Mouse (Mus musculus) megakaryocyte, embryonic 14.5 days (primary cell): ENCODE results near the gene Bcl6.

ENCODE experiments used
- FLI1 ChIP-seq: IDR thresholded peaks from 2 replicates; pipeline ENCODE4 v1.6.1; 2012; ENCODE audit warnings: low read length, inconsistent platforms, mixed read lengths
- GATA1 ChIP-seq: IDR thresholded peaks from 3 replicates; pipeline ENCODE4 v1.6.1; 2012; ENCODE audit warnings: mixed read lengths, low read length, inconsistent platforms, borderline replicate concordance

DNA sequence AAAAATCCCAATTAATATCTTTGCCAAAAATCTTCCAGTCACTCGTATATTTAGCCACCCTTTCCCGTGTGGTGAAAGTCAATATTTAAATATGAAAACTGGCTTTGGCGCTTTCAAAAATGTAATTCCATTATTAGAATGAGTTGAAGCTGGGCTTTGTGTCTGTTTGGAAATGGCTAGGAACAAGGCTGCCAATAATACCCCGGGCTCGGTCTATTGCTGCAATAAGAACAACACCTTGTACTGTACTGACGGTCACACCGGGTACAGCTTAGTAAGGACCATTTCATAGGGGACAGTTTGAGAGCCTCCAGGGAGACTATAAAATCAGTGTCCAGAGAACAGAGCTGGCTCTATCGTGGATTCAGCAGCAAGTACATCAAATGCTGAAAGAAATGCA is 17.3 kb upstream of the Bcl6 start:
- TF ChIP-seq GATA1, result no peak
- no peak for TF ChIP-seq FLI1
